Mouse (Mus musculus) left cerebral cortex, adult 2 months (tissue): ENCODE measurements around the gene Anxa2. TPM values are rescaled to one million over a fixed set of nuclear protein-coding genes. Genes with fewer than 3 reads are reported as not detected.
A peak's percentile ranks its signal among the peaks of the same experiment; 100 is the strongest.

ENCODE experiments used
- DNase-seq, 2 experiments: peaks; one replicate each; pipeline ENCODE4 v3.0.0; 2021 to 2022; ENCODE audit warnings: low spot score in 2 of 2, mixed read lengths in 1 of 2; ENCODE audit errors: extremely low spot score in 1 of 2
- H3K27ac ChIP-seq: fragments of 200-600 bp; 2 replicates; pipeline ENCODE4 v1.8.1; 2022
- H3K4me3 ChIP-seq: fragments of 200-600 bp; 2 replicates; pipeline ENCODE4 v1.8.1; 2022
- CTCF ChIP-seq: fragments of 200-600 bp; IDR thresholded peaks from 2 replicates; pipeline ENCODE4 v1.8.1; 2022; ENCODE audit warnings: antibody characterized with exemption, mild to moderate bottlenecking, moderate library complexity
- intact Hi-C: fragments of 180-260 bp; cut with DNase I; formaldehyde crosslinking; loops from one replicate; pipeline ENCODE4 v1.15.1; 2025
- total RNA-seq, 2 experiments: library from RNA; stranded (reverse); gene quantifications; 2 replicates each; pipeline ENCODE4 v1.2.3; 2021

The Anxa2 gene
- total RNA-seq, 2 experiments from 2014 or later = 13.4 to 14.8 TPM

DNA sequence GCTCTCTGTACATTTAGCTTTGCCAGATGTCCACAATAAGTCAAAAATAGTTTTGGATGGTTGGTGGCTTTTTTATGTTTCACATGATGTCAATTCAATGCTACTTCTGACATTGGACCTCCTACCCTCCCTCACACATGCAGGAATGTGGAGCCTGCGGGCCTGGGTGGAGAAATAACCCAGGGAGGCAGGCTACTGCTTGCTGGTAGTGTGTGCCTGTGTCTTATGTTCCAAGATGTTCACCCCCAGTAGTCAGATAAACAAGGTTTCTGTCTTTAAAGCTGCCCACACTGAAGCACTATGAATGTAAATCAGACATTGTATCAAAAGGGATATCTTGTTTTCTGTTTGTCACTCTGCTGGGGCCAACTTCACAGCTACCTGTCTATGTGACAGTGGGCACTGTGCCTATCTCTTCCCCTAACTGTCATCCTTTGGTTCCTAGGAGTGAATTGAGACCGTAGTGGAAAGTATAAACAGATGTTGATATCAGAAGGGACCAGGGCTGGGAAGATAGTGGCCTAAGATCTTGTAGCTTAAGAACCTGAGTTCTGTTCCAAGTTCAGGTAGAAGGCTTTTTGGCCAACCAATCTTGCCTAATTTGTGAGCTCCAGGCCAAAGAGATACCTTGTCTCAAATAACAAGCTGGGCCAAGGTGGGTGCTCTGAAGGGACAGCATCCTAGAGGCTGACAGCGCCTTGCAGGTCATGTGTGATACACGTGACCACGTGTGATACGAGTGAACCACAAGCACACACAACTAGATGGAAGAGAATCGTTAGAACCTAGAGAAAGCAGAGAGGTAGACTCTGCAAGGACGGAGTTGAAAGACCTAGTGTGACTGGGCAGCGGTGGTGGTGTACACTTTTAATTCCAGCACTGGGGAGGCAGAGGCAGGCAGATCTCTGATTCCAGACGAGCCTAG lies 1.3 kb upstream of the Anxa2 start:
- no peak for TF ChIP-seq CTCF
- Histone ChIP-seq H3K4me3 (no peak overlapping the region), H3K27ac (no peak overlapping the region)
- no peak for DNase-seq
- intact Hi-C loops = no loop called here

DNA sequence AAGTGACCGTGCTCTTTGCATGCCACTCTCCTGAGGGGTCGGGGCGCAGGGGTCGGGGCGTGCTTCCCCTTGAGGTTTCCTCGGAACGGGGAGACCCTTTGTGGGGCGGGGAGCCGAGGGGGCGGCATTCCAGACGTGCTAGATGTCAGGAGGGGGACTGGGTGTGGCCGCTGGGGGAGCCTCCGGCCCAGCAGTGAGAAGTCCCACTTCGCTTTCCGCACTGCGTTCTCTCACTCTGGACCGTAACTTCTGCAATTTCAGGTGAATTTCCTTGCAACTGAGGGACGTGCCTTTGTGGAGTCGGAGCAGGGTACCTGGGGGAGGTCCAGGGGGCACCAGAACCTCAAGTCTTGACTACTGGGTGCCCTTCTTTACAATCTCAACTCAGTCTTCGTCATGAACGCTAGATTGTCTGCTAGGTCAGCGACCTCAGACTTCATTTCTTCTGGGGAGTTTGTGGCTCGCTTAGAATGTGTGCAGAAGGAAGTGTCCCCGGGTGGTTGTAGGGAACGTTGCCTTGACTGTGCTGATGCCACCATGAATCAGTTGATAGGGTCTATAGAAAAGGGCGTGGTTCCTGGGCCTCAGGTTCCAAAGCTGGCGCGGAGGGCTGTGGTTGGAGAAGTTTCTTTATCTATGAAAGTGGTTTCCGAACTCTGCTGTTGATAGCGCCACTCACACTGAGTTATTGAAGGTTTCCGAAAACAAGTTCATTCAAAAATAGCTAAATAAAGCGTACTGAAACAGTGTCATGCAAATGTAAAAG lies 664 bp downstream of the Anxa2 start:
- H3K4me3 ChIP-seq = peak overlapping the region; percentile 55
- H3K27ac ChIP-seq = peak overlapping the region; percentile 66; the same call in 1 of the 2 replicates
- TF ChIP-seq CTCF = no peak
- intact Hi-C loops = no loop called here
- DNase-seq = no peak

DNA sequence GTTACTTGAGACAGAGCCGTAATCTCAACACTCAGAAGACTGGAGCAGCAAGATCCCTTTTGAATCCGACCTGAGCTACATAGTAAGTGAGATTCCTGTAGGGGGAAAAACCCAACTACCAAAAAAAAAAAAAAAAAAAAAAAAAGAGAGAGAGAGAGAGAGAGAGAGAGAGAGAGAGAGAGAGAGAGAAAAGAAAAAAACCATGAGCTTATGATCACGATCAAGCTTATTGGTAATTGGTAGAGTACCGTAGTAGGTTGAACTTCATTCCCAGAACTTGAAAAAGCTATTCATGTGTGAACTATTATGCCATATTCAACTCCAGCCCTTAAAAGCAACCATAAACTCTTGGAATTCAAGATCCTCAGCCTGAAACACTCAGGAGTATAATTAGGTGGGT lies 1.3 kb downstream of the Anxa2 start:
- DNase-seq = no peak
- intact Hi-C loops = no loop called here
- no peak for TF ChIP-seq CTCF
- Histone ChIP-seq H3K27ac (no peak overlapping the region), H3K4me3 (no peak overlapping the region)

DNA sequence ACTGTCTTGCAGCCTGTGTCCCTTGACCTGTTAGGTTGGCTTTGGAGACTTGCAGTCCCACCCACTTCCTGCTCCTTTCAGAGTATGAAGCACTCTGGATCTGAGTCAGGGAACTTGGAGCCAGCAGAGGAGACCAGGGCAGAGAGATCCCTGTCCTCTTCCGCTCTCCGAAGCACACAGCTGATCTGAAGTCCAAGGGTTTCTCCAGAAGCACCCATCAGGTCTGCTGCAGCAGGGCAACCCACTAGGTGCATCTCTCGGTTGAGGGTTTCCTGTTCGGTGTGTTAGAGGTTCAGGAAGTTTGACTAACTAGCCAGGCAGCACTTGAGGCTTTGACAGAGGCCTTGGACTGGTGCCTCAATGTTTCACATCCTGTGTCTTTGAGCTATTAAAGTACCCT lies 2.0 kb downstream of the Anxa2 start:
- no peak overlapping the region for H3K27ac ChIP-seq
- intact Hi-C loops = no loop called here
- H3K4me3 ChIP-seq = no peak overlapping the region
- DNase-seq = no peak
- TF ChIP-seq CTCF = no peak

DNA sequence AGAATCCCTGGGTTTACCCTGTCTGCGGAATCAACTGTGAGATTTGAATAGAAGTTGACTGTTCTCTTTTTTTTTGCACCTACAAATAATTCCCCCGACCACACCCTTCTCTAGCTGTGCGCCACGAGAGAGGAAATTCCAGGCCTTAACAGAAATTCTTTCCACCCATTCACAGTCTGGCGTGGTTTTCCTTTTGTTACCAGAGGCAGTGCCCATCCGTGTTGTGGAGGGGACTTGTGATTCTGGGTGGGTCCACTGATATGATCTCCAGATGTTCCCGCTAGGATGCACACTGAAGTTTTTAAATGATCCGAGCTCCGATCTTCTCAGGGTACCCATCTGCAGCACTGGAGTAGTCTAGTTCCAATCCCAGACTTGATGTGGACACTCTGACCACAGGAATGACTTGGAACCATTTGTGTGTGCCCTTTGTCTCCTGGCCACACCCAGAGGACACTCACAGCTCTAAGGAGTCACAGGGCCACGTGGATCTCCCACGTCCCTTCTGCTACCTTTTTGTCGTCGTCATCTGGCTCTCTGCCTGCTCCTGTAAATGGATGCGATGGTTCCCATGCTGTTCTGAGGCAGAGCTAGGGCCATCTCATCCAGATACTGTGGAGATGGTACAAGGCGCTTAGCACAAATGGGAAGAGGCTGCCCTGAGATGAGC lies 3.1 kb downstream of the Anxa2 start:
- TF ChIP-seq CTCF = no peak
- intact Hi-C loops = no loop called here
- Histone ChIP-seq H3K4me3 (no peak overlapping the region), H3K27ac (no peak overlapping the region)
- no peak for DNase-seq

DNA sequence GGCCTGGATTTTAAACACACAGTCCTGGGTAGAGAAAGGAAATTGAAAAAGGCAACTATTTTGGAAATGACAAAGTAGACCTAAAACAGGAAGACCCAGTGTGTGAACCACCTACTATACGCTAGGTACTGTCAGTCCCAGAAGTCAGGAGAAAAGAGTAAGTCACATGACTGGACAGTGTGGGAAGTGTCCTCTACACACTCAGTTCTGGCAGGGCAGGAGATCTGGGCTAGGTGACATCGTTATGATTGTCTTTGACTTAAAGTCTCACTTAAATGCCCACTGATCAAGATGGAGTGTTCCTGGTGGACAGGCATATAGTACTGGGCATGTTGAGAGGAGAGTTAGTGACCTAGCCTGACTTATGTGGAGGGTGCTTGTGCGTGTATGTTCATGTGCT lies 3.7 kb downstream of the Anxa2 start:
- no peak overlapping the region for H3K4me3 ChIP-seq
- TF ChIP-seq CTCF = no peak
- intact Hi-C loops = no loop called here
- DNase-seq = no peak
- H3K27ac ChIP-seq = no peak overlapping the region

DNA sequence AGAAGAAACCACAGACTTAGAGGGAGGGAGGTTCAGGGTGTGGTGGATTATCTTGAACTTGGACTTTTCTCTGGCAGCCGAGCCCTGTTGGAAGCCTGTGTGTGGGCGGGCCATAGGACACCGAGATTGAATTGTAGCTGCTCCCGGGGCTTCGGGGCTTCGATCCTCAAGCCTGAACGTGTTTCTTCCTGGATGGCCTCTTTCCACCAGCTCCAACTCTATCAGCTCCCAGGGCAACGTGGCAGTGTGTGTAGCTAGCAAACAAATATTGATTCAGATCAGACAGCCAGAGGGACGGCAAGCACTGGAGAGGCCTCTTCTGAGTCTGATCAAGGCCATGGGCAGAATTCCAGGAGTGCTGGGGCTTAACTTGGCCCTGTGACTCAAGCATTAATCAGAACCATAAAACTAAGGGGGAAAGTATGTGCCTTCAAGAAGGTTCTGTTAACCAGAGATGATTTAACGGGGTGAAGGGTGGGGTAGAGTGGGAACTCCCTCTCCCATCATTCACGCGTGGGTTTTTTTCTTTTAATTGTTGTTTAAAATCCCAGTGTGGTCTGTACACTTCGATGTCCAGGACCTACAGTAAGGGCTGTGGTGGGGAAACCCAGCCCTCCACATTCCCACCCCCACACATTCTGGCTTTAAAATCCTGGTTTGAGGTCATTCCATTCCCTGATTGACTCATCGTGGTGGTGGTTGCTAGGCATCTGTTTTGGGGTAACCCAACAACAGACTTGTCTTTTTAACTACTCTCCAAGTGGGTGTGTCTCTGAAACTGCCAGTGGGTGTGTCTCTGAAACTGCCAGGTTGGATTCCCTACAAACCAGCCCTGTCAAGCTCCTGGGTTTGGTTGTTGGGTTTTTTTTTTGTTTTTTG lies 4.6 kb downstream of the Anxa2 start:
- TF ChIP-seq CTCF = no peak
- intact Hi-C loops = no loop called here
- DNase-seq = no peak
- Histone ChIP-seq H3K27ac (no peak overlapping the region), H3K4me3 (no peak overlapping the region)

DNA sequence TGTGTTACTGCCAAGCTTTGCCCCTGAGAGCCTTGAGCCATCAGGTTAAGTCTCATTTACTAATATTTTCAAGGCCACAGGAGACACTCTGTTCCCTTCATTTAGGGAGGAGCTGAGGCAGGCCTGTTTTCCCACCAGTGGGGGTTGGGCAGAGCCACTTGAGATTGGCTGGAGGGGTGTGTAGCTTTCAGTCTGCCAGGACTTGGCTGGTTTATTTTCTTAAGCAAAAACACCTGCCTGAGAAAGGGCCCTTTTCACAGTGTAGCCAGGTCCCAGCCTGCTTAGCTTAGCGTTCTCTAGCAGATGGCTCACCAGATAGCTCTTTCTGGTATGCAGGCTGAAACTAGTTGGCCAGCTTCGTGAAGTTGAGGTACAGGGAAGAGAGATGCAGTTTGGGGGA lies 5.6 kb downstream of the Anxa2 start:
- intact Hi-C loops = no loop called here
- Histone ChIP-seq H3K27ac (no peak overlapping the region), H3K4me3 (no peak overlapping the region)
- DNase-seq = no peak
- no peak for TF ChIP-seq CTCF

DNA sequence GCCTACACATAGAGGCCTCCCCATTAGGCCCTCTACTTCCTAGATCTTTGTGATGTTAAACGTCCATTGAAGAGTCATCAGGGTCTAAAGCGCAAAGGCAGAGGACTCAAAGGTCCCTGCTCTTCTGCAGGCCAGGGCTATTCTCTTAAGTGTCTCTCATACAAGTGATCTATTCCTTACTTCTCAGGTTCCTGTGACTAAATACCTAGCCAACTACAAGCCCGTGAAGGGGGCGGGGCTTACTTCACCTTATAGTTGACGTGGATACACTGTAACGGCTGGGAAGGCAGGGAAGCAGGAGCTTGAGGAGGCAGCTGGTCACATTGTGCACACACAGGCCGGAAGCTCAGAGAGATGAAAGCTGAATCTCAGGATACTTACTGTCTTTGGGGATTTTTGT lies 6.5 kb downstream of the Anxa2 start:
- intact Hi-C loops = no loop called here
- H3K27ac ChIP-seq = no peak overlapping the region
- DNase-seq = no peak
- no peak overlapping the region for H3K4me3 ChIP-seq
- TF ChIP-seq CTCF = no peak

DNA sequence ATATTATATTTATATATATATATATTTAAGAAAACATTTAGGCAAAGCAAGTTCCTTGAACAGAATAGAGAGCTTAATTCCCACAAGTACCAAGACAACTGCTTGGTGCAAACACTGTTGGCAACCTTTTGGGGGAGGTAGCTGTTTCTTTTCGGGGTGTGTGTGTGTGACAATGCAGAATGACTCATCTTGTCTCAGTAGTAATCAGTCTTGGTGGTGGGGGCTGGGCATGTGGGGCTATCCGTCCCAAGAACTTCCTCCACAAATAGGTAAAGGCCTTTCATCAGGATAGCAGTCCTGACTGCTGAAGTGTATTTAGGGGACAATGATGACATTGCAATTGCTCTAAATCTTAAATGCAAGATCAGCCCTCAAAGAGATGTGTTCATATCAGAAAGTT lies 9.6 kb downstream of the Anxa2 start:
- Histone ChIP-seq H3K4me3 (no peak overlapping the region), H3K27ac (no peak overlapping the region)
- DNase-seq = no peak
- TF ChIP-seq CTCF = no peak
- intact Hi-C loops = no loop called here

DNA sequence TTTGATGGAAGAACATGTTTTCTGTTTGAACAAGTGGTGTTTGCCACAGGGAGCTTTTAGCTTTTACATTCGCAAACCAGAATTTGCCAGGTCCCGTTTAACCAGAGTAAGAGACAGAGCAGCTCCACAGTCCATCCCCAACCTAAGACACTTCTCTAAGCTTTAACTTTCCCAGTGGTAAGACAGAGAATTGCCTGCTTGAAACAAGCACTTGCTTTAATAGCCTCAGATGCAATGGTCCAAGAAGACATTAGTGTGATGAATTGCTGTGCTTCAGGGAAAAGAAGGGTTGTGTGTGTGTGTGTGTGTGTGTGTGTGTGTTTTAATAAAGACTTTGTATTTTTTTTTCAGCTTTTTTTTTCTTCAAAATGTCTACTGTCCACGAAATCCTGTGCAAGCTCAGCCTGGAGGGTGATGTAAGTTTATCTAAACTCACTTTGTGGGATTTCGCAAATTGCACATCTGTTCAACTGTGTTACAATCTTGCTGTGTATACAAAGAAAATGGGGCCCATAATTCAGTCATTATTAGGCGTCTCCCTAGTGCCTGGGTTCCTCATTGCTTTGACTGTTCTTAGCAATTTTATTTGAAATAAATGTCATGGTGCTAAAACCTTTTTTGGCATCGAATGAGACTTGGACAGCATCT lies 10.8 kb downstream of the Anxa2 start:
- intact Hi-C loops = no loop called here
- no peak overlapping the region for H3K27ac ChIP-seq
- no peak overlapping the region for H3K4me3 ChIP-seq
- TF ChIP-seq CTCF = no peak; the same call in 1 of the 2 replicates
- DNase-seq = no peak
